Mouse (Mus musculus): Measurements from ENCODE around the gene Abhd8. TPM values are rescaled to one million over a fixed set of nuclear protein-coding genes. Genes with fewer than 3 reads are reported as not detected.

Gene Abhd8
- polyA plus RNA-seq, 1 experiment from 2014 or later: 5.0 TPM

DNA sequence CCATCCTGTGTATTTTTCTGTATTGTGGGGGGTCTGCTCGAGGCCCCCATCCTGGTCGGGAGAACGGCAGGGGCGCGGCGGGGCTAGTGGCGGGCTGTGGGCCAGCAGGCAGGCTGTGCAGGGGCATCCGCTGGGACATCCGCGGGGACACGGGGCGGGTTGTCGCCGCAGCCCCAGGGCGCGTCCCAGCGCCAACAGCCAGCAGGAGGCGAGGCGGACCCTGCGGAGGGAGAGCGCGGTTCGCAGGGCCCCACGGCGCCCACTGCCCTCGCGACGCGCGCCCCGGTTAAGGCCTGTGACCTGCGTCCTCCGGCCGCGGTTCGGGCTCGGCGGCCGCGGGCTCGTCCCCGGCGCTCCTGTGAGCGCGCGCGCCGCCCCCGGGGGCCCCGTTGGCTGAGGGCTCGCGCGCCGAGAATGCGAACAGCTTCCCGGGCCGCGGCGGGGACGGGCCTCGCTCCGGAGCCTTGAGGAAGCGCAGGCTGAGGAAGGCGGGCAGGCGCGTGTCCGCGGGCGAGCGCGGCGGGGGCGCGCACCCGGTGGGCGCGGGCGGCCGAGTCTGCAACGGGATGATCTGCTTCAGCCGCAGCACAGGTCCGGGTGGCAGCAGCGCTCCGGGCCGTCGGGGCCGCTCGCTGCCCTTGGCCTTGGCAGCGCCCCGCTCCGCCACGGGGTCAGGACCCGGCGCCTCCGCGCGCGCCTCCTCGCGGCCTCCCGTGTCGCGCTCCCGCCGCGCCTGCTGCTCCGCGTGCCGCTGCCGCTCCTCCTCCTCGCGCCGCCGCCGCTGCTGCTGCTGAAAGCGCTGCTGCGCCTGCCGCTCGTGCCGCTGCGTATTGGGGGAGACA lies 12.9 kb upstream of the Abhd8 start:
- 1% methylated on average over 65 of the region's 121 CpGs for WGBS (ENCODE audit: insufficient replicate concordance)
- Histone ChIP-seq H3K9ac (replicated peaks) (peak overlapping the region; percentile 67), H3K4me2 (ENCODE audit: low read depth, low read length) (peak overlapping the region; percentile 90), H3K36me3 (replicated peaks; ENCODE audit: insufficient read depth, low read length) (peaks cover 39% of the 10 kb centered on the region), H3K27ac (ENCODE audit: low read depth) (peak overlapping the region; percentile 72), H3K9me3 (ENCODE audit: low read length) (no peaks in the 10 kb centered on the region), H3K4me3 (ENCODE audit: low read depth, low read length) (peak overlapping the region; percentile 55), H3K27me3 (ENCODE audit: insufficient read depth, low read length) (no peaks in the 10 kb centered on the region; the same call in 1 of the 2 replicates), H3K4me1 (ENCODE audit: insufficient read depth) (no peaks in the 10 kb centered on the region; the same call in 1 of the 2 replicates)
- peak; percentile 78 for ATAC-seq
- peak; percentile 77 for DNase-seq
- no peak for TF ChIP-seq EP300 (IDR thresholded peaks at IDR 0.05; ENCODE audit: low read depth)
- peak; percentile 33 for TF ChIP-seq CTCF (IDR thresholded peaks at IDR 0.05; ENCODE audit: low read depth)

DNA sequence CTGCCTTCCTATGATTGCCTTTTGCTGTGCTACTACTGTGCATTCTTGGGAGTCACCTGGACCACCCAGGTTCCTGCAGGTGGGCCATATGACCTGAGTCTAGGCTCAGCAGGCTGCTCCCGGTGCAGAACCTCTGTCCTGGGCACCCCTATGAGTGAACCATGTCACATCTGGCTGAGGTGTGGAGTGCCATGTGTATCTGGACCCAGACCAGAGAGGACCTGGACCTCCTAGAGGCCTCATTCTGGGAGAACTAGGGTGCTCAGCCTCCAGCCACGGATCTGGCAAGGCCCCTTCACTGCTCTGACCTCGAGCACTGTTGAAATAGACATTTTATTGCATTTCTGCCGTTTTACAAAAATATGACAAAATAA lies 12.2 kb upstream of the Abhd8 start:
- Histone ChIP-seq H3K4me3 (ENCODE audit: low read depth, low read length) (peak overlapping the region; percentile 55), H3K27ac (ENCODE audit: low read depth) (no peak overlapping the region), H3K9ac (replicated peaks) (peak overlapping the region; percentile 67; the same call in 1 of the 2 replicates), H3K36me3 (replicated peaks; ENCODE audit: insufficient read depth, low read length) (peaks cover 40% of the 10 kb centered on the region), H3K9me3 (ENCODE audit: low read length) (no peaks in the 10 kb centered on the region), H3K27me3 (ENCODE audit: insufficient read depth, low read length) (no peaks in the 10 kb centered on the region; the same call in 1 of the 2 replicates), H3K4me1 (ENCODE audit: insufficient read depth) (no peaks in the 10 kb centered on the region; the same call in 1 of the 2 replicates), H3K4me2 (ENCODE audit: low read depth, low read length) (peak overlapping the region; percentile 90)
- ATAC-seq: no peak
- no peak for DNase-seq
- 33% methylated on average over 4 of the region's 4 CpGs for WGBS (ENCODE audit: insufficient replicate concordance)
- no peak for TF ChIP-seq CTCF (IDR thresholded peaks at IDR 0.05; ENCODE audit: low read depth)
- no peak for TF ChIP-seq EP300 (IDR thresholded peaks at IDR 0.05; ENCODE audit: low read depth)

- Histone ChIP-seq H3K4me3 (ENCODE audit: low read depth, low read length) (no peak overlapping the region), H3K36me3 (replicated peaks; ENCODE audit: insufficient read depth, low read length) (peaks cover 40% of the 10 kb centered on the region), H3K4me1 (ENCODE audit: insufficient read depth) (peaks cover 5% of the 10 kb centered on the region; the same call in 1 of the 2 replicates), H3K27ac (ENCODE audit: low read depth) (no peak overlapping the region), H3K27me3 (ENCODE audit: insufficient read depth, low read length) (no peaks in the 10 kb centered on the region), H3K9me3 (ENCODE audit: low read length) (no peaks in the 10 kb centered on the region), H3K4me2 (ENCODE audit: low read depth, low read length) (no peak overlapping the region), H3K9ac (replicated peaks) (no peak overlapping the region)
- TF ChIP-seq EP300 (IDR thresholded peaks at IDR 0.05; ENCODE audit: low read depth): no peak
- no peak for TF ChIP-seq CTCF (IDR thresholded peaks at IDR 0.05; ENCODE audit: low read depth)
- no peak for ATAC-seq
- WGBS (ENCODE audit: insufficient replicate concordance): 88% methylated on average over 25 of the region's 25 CpGs
- no peak for DNase-seq
Measured at GRCm38 (mm10) chr8:71474785-71475701, 11.6 kb upstream of the Abhd8 start.

- H3K9ac ChIP-seq (replicated peaks): no peak overlapping the region
- ATAC-seq (no peak), DNase-seq (no peak)
- no peaks in the 10 kb centered on the region for H3K9me3 ChIP-seq (ENCODE audit: low read length)
- H3K4me1 ChIP-seq (ENCODE audit: insufficient read depth): peaks cover 9% of the 10 kb centered on the region; the same call in 1 of the 2 replicates
- TF ChIP-seq EP300 (IDR thresholded peaks at IDR 0.05; ENCODE audit: low read depth) (no peak), CTCF (IDR thresholded peaks at IDR 0.05; ENCODE audit: low read depth) (no peak)
- WGBS (ENCODE audit: insufficient replicate concordance): 95% methylated on average over 18 of the region's 18 CpGs
- H3K36me3 ChIP-seq (replicated peaks; ENCODE audit: insufficient read depth, low read length): peaks cover 40% of the 10 kb centered on the region
- no peak overlapping the region for H3K4me2 ChIP-seq (ENCODE audit: low read depth, low read length)
- H3K27me3 ChIP-seq (ENCODE audit: insufficient read depth, low read length): no peaks in the 10 kb centered on the region
- no peak overlapping the region for H3K27ac ChIP-seq (ENCODE audit: low read depth)
- no peak overlapping the region for H3K4me3 ChIP-seq (ENCODE audit: low read depth, low read length)
Measured at GRCm38 (mm10) chr8:71474344-71474743, 10.9 kb upstream of the Abhd8 start.

GRCm38 (mm10) chr8:71472601-71473386 lies 9.3 kb upstream of the Abhd8 start:
- H3K4me3 ChIP-seq (ENCODE audit: low read depth, low read length): no peak overlapping the region
- TF ChIP-seq CTCF (IDR thresholded peaks at IDR 0.05; ENCODE audit: low read depth) (peak; percentile 39), EP300 (IDR thresholded peaks at IDR 0.05; ENCODE audit: low read depth) (no peak)
- ATAC-seq: no peak
- no peaks in the 10 kb centered on the region for H3K9me3 ChIP-seq (ENCODE audit: low read length)
- DNase-seq: no peak
- no peak overlapping the region for H3K9ac ChIP-seq (replicated peaks)
- peaks cover 40% of the 10 kb centered on the region for H3K36me3 ChIP-seq (replicated peaks; ENCODE audit: insufficient read depth, low read length)
- H3K27me3 ChIP-seq (ENCODE audit: insufficient read depth, low read length): no peaks in the 10 kb centered on the region
- peaks cover 12% of the 10 kb centered on the region; the same call in 1 of the 2 replicates for H3K4me1 ChIP-seq (ENCODE audit: insufficient read depth)
- H3K4me2 ChIP-seq (ENCODE audit: low read depth, low read length): no peak overlapping the region
- 85% methylated on average over 8 of the region's 8 CpGs for whole genome bisulfite sequencing (ENCODE audit: insufficient replicate concordance)
- H3K27ac ChIP-seq (ENCODE audit: low read depth): no peak overlapping the region
